Comparison of ENCODE assay signal across 16 mouse cellular contexts in the genomic region with DNA sequence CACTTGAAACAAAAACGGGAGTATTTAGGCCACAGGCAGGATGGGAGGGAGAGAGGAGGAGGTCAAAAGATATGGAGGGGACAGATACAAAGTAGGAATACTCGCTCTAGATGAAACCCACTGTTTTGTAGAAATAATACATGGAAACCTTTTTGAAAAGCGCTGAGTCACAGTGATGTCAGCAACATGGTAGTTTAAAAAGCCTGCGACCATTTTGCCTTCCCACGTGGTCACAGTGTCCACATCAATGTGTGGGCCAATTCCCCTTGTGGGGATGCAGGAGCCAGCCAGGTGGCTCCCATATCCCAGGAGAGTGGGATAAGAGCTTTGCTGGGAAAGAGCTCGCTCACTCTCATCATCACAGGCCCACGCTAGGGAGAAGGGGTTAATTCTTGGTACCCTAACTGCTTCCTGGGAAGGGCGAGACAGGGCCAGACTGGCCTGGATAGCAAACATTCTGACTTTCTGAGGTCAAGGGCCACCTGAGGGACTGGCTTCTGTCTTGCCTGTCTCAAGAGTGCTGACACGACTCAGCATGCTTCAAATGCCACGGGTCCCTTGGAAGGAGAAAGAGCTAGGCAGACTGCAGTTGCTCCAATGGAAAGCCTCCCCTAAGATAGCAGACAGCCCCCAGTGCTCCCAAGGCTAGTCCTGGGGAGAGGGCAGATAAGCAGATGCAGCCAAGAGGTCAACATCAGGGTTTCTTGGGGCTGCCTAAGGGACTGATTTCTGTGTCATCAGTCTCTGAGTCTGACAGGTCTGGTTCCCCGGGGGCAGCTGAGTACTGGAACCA.
DNase-seq lines count a peak whose midpoint lies in the region; ATAC-seq and TF ChIP-seq lines count a peak whose summit lies in the region.
"Had no signal": no experiment of that assay in that cellular context is flagged by ENCODE, and none has a peak within 500 bp of the region (broad histone marks: within the 10 kb centered on the region; RNA-seq: fewer than 3 reads in every experiment).

No protein-coding gene starts in this region.

- H3K27me3 ChIP-seq in heart, embryonic 15.5 days, result no peaks in the 10 kb centered on the region
- peaks cover 13% of the 10 kb centered on the region; the same call in 1 of the 2 replicates for H3K27me3 ChIP-seq in limb, embryonic 10.5 days (ENCODE audit: low read depth, poor library complexity, severe bottlenecking)
- H3K27me3 ChIP-seq: lung, embryonic 15.5 days had no signal

- H3K4me3 ChIP-seq in heart, embryonic 15.5 days, result no peak overlapping the region
- H3K4me3 ChIP-seq in ES-E14 (ENCODE audit: insufficient read depth in 1 of 2, low read depth in 1 of 2, low read length in 2 of 2, poor library complexity in 1 of 2, severe bottlenecking in 1 of 2), result no peak overlapping the region
- no peak overlapping the region for H3K4me3 ChIP-seq in limb, embryonic 10.5 days
- H3K4me3 ChIP-seq: erythroblast, embryonic 14.5 days; kidney, embryonic 15.5 days; lung, embryonic 15.5 days; megakaryocyte, embryonic 14.5 days had no signal

- no peak for DNase-seq in heart, adult 18-20 months
- peak; percentile 33 for DNase-seq in 3T3-L1 (ENCODE audit: low read depth, low spot score)
- no peak for DNase-seq in ES-E14 (ENCODE audit: low read depth, low spot score)
- peak; percentile 30 for DNase-seq in limb, embryonic 10.5 days (ENCODE audit: low spot score)
- no peak for DNase-seq in cerebellum, adult 11-12 months
- DNase-seq: adrenal gland, postnatal 36 days; gastrocnemius, postnatal 36 days; layer of hippocampus, adult 9-11 months; retina, postnatal 1 day had no signal

- no peaks in the 10 kb centered on the region for H3K9me3 ChIP-seq in heart, embryonic 15.5 days (replicated peaks)
- no peaks in the 10 kb centered on the region for H3K9me3 ChIP-seq in ES-E14 (ENCODE audit: control insufficient read depth, insufficient read depth, low read depth, low read length)
- H3K9me3 ChIP-seq in limb, embryonic 10.5 days (replicated peaks), result no peaks in the 10 kb centered on the region
- H3K9me3 ChIP-seq: kidney, embryonic 15.5 days; lung, embryonic 15.5 days; megakaryocyte, embryonic 14.5 days had no signal

- H3K36me3 ChIP-seq in heart, embryonic 15.5 days, result no peaks in the 10 kb centered on the region
- no peaks in the 10 kb centered on the region for H3K36me3 ChIP-seq in ES-E14 (ENCODE audit: control insufficient read depth, insufficient read depth, low read length, poor library complexity, severe bottlenecking)
- no peaks in the 10 kb centered on the region for H3K36me3 ChIP-seq in limb, embryonic 10.5 days
- H3K36me3 ChIP-seq: kidney, embryonic 15.5 days; lung, embryonic 15.5 days had no signal

- H3K4me1 ChIP-seq in heart, embryonic 15.5 days (replicated peaks), result peaks cover 7% of the 10 kb centered on the region
- H3K4me1 ChIP-seq in ES-E14 (ENCODE audit: control insufficient read depth in 2 of 2, insufficient read depth in 2 of 2, low read length in 2 of 2, poor library complexity in 1 of 2), result peaks cover 2 to 7% of the 10 kb centered on the region in 2 experiments; a peak in 3 of 4 replicates
- peaks cover 5% of the 10 kb centered on the region for H3K4me1 ChIP-seq in limb, embryonic 10.5 days
- H3K4me1 ChIP-seq: kidney, embryonic 15.5 days; lung, embryonic 15.5 days had no signal

- ATAC-seq in heart, embryonic 15.5 days (replicated peaks; ENCODE audit: insufficient number of reproducible peaks, insufficient read depth, low FRiP score, low read depth), result peak; percentile 75; the same call in 1 of the 2 replicates
- ATAC-seq in activated CD4-positive, CD25-positive, alpha-beta regulatory T cell, adult 4 months, result no peak
- ATAC-seq: CD4-positive, CD25-positive, alpha-beta regulatory T cell, adult 4 months had no signal

- peak overlapping the region; percentile 23; the same call in 1 of the 2 replicates for H3K4me2 ChIP-seq in heart, embryonic 15.5 days
- H3K4me2 ChIP-seq: kidney, embryonic 15.5 days; lung, embryonic 15.5 days had no signal

- in situ Hi-C loops in ES-E14 (cut with MboI; ENCODE audit: low sequenced_read_pairs in 2 of 2, unreplicated experiment in 2 of 2), result loop anchor here in 1 of 2 experiments (10.0 kb wide), 1 partner anchor 147 kb away; a partner anchor contains a TSS

- no peak overlapping the region for H3K9ac ChIP-seq in heart, embryonic 15.5 days
- peak overlapping the region; percentile 61 for H3K9ac ChIP-seq in ES-E14 (ENCODE audit: insufficient read depth, low read depth, low read length, poor library complexity, severe bottlenecking)
- H3K9ac ChIP-seq: kidney, embryonic 15.5 days; lung, embryonic 15.5 days had no signal

- 37% methylated on average over 11 of the region's 11 CpGs for WGBS in heart, embryonic 15.5 days
- WGBS in limb, embryonic 10.5 days, result 50% methylated on average over 11 of the region's 11 CpGs

- H3K27ac ChIP-seq in heart, embryonic 15.5 days, result peak overlapping the region; percentile 63
- H3K27ac ChIP-seq in ES-E14 (ENCODE audit: insufficient read depth, low read depth, low read length, poor library complexity, severe bottlenecking), result peak overlapping the region; percentile 96
- H3K27ac ChIP-seq in limb, embryonic 10.5 days, result no peak overlapping the region
- H3K27ac ChIP-seq: kidney, embryonic 15.5 days; lung, embryonic 15.5 days had no signal

TF ChIP-seq in ES-E14, 5 proteins besides CTCF, POLR2A, EP300 and RAD21:
- no peak for TF ChIP-seq CHD2 (IDR thresholded peaks at IDR 0.05; ENCODE audit: low read depth, low read length)
- TF ChIP-seq MAFK (IDR thresholded peaks at IDR 0.05; ENCODE audit: insufficient read depth, low read depth, low read length), result peak; percentile 92
TF ChIP-seq in ES-E14: peak in this region for 1.

Comparison
In these comparisons a context has a peak if more than half of its experiments do, and no peak if none do; other contexts are left out.
1. DNase-seq: peak in 3T3-L1 (single experiment) and limb, embryonic 10.5 days (single experiment); none in heart, adult 18-20 months (0 of 2), ES-E14 (single experiment) and cerebellum, adult 11-12 months (single experiment).